Mouse (Mus musculus) forebrain, embryonic 12.5 days (tissue): ENCODE measurements around the gene Trem2. TPM values are rescaled to one million over a fixed set of nuclear protein-coding genes. Genes with fewer than 3 reads are reported as not detected.
"Not testable (repeated sequence)": the region's sequence is repeated elsewhere in the genome, so short reads cannot be mapped to it uniquely, and the experiment has no call there.

ENCODE experiments used
- ATAC-seq: fragments of 200-750 bp; cut with Nextera tagmentation; 2 replicates; pipeline ENCODE4 v1.8.0; 2017; ENCODE audit warnings: moderate TSS enrichment; ENCODE audit not compliant: low FRiP score
- H3K27ac ChIP-seq: fragments of 300-500 bp; sonication (generic); 2 replicates; pipeline ENCODE4 v1.5.1; 2016; ENCODE audit warnings: mild to moderate bottlenecking
- H3K27me3 ChIP-seq: fragments of 300-500 bp; sonication (generic); 2 replicates; pipeline ENCODE4 v1.6.1; 2016; ENCODE audit warnings: mild to moderate bottlenecking
- H3K36me3 ChIP-seq: fragments of 300-500 bp; sonication (generic); replicated peaks from 2 replicates; pipeline ENCODE4 v1.6.1; 2016; ENCODE audit warnings: mild to moderate bottlenecking
- H3K4me1 ChIP-seq: fragments of 300-500 bp; sonication (generic); 2 replicates; pipeline ENCODE4 v1.6.1; 2016
- H3K4me2 ChIP-seq: fragments of 300-500 bp; sonication (generic); 2 replicates; pipeline ENCODE4 v1.6.1; 2016; ENCODE audit warnings: mild to moderate bottlenecking, moderate library complexity
- H3K4me3 ChIP-seq: fragments of 300-500 bp; sonication (generic); replicated peaks from 2 replicates; pipeline ENCODE4 v1.5.1; 2016; ENCODE audit warnings: mild to moderate bottlenecking
- H3K9ac ChIP-seq: fragments of 300-500 bp; sonication (generic); 2 replicates; pipeline ENCODE4 v1.6.1; 2016; ENCODE audit warnings: mild to moderate bottlenecking
- H3K9me3 ChIP-seq: fragments of 300-500 bp; sonication (generic); 2 replicates; pipeline ENCODE4 v1.6.1; 2016
- WGBS: fragments of 180-500 bp; shearing (Covaris S2); methylation state at CpG from one replicate; pipeline ENCODE4 v1.1.7; 2016; 5-methylcytosine and 5-hydroxymethylcytosine counted together
- polyA plus RNA-seq: library from polyadenylated mRNA; unstranded; fragments of >200 nt; fragmentation: Nextera tagmentation; extraction: Ambion mirVana; gene quantifications from 2 replicates; pipeline ENCODE4 v1.2.1, GENCODE M21; 2016

Gene Trem2
- polyA plus RNA-seq, result 2.4 TPM in 2 replicates

DNA sequence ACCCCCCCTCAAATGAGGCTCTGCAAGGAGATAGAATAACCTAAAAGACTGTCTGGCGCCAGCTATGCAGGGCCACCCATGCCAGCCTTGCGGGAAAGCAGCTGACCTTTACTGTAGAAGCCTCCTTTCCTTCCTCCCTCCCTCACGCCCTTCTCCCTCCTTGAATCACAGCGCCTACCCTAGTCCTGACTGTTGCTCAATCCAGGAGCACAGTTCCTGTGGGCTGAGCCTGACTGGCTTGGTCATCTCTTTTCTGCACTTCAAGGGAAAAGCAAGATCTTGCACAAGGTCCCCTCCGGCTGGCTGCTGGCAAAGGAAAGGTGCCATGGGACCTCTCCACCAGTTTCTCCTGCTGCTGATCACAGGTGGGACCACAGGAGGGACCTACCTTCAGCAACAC is at the start of gene Trem2:
Gene Trem2, plus strand, starts transcription at position 171 of the 400 bp plus-strand sequence.
- 86% methylated on average over 5 of the region's 5 CpGs for WGBS
- Histone ChIP-seq H3K9me3 (no peaks in the 10 kb centered on the region), H3K36me3 (no peaks in the 10 kb centered on the region), H3K27ac (no peak within 1 kb of the TSS), H3K4me1 (no peaks in the 10 kb centered on the region), H3K4me2 (no peak within 1 kb of the TSS), H3K4me3 (no peak within 1 kb of the TSS), H3K9ac (no peak within 1 kb of the TSS), H3K27me3 (no peaks in the 10 kb centered on the region)
- no peak for ATAC-seq

DNA sequence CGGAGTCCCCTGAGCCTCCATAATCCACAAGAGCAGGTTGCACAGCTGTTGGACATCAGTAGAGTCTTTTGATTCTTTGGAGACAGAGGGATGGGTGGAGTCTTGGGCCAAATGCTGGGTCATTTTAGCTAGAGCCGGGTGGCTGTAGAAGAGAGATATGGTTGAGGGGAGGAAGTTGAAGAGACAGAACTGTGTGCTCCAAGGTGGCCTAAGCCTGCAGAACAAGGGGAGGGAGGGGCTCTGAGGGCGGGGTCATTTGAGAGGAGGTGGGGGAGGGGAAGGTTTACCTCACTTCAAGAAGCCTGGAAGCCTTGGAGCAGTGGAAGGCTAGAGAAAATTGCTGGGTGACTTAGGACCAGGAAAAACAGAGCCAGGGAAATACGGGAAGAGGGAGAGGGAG is 47.0 kb upstream of the Trem2 start, which contains the start of gene Treml2:
Gene Treml2, plus strand, starts transcription at position 296 of the 400 bp plus-strand sequence.
- H3K9me3 ChIP-seq, result no peaks in the 10 kb centered on the region
- 35% methylated on average over 3 of the region's 4 CpGs for WGBS
- H3K4me3 ChIP-seq, result no peak within 1 kb of the TSS
- 0 out of 2 replicates have a peak, but pooled peaks cover 7% of the 10 kb centered on the region for H3K27me3 ChIP-seq
- no peak for ATAC-seq
- H3K4me1 ChIP-seq, result no peaks in the 10 kb centered on the region
- no peak within 1 kb of the TSS for H3K4me2 ChIP-seq
- no peak within 1 kb of the TSS for H3K27ac ChIP-seq
- H3K36me3 ChIP-seq, result no peaks in the 10 kb centered on the region
- no peak within 1 kb of the TSS for H3K9ac ChIP-seq

DNA sequence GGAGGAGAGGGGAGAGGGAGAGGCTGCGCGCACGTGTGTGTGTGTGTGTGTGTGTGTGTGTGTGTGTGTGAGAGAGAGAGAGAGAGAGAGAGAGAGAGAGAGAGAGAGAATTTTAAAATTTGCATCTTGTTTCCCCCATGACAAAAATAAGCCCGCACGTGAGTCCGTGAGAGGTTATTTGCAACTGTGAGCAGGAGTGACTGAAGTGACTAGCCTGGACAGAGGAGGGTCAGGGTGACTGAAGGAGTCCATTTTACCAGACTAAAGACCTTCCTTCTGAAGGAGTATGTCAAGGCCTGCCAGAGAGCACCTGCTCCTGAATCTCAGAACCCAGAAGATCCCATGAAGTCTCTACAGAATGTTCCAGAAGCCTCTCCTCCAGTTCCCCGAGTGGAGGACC is 46.4 kb upstream of the Trem2 start:
- H3K27me3 ChIP-seq, result 0 out of 2 replicates have a peak, but pooled peaks cover 7% of the 10 kb centered on the region
- H3K9me3 ChIP-seq, result no peaks in the 10 kb centered on the region
- no peak overlapping the region for H3K9ac ChIP-seq
- no peak for ATAC-seq
- H3K36me3 ChIP-seq, result no peaks in the 10 kb centered on the region
- no peak overlapping the region for H3K4me3 ChIP-seq
- no peak overlapping the region for H3K4me2 ChIP-seq
- H3K27ac ChIP-seq, result no peak overlapping the region
- no peaks in the 10 kb centered on the region for H3K4me1 ChIP-seq
- WGBS, result 51% methylated on average over 7 of the region's 7 CpGs

GRCm38 (mm10) chr17:48300199-48300598 is 46.0 kb upstream of the Trem2 start:
- 0 out of 2 replicates have a peak, but pooled peaks cover 7% of the 10 kb centered on the region for H3K27me3 ChIP-seq
- H3K4me2 ChIP-seq, result no peak overlapping the region
- ATAC-seq, result no peak
- no peaks in the 10 kb centered on the region for H3K4me1 ChIP-seq
- no peak overlapping the region for H3K4me3 ChIP-seq
- 74% methylated on average over 7 of the region's 7 CpGs for WGBS
- H3K9ac ChIP-seq, result no peak overlapping the region
- H3K36me3 ChIP-seq, result no peaks in the 10 kb centered on the region
- H3K9me3 ChIP-seq, result no peaks in the 10 kb centered on the region
- H3K27ac ChIP-seq, result no peak overlapping the region

GRCm38 (mm10) chr17:48300861-48301260 is 45.3 kb upstream of the Trem2 start:
- Histone ChIP-seq H3K9ac (no peak overlapping the region), H3K27me3 (0 out of 2 replicates have a peak, but pooled peaks cover 7% of the 10 kb centered on the region), H3K27ac (no peak overlapping the region), H3K9me3 (no peaks in the 10 kb centered on the region), H3K36me3 (no peaks in the 10 kb centered on the region), H3K4me1 (no peaks in the 10 kb centered on the region), H3K4me2 (no peak overlapping the region), H3K4me3 (no peak overlapping the region)
- no peak for ATAC-seq
- 82% methylated on average over 9 of the region's 9 CpGs for WGBS

DNA sequence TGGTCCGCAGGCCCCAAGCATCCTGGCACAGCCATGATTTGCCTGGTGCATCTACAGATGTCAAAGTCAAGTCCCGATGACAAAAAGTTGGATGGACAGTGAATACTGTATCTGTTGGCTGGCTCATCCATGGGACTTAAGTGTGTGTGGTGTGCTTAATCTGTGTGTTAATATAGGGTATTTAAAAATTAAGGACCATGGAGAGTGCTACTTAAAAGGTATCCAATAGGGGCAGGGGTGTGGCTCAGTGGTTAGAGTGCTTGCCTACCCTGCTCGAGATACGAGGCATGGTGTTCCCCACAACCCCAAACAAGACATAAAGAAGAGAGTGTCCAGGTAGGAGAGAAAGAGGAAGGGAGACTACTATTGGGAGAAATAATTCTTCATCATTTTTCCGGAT is 44.4 kb upstream of the Trem2 start:
- Histone ChIP-seq H3K36me3 (no peaks in the 10 kb centered on the region), H3K4me2 (no peak overlapping the region), H3K27ac (no peak overlapping the region), H3K9ac (no peak overlapping the region), H3K4me1 (no peaks in the 10 kb centered on the region), H3K4me3 (no peak overlapping the region), H3K27me3 (0 out of 2 replicates have a peak, but pooled peaks cover 7% of the 10 kb centered on the region), H3K9me3 (no peaks in the 10 kb centered on the region)
- ATAC-seq, result no peak
- 94% methylated on average over 5 of the region's 5 CpGs for WGBS

- Histone ChIP-seq H3K9me3 (no peaks in the 10 kb centered on the region), H3K4me2 (no peak overlapping the region), H3K4me1 (no peaks in the 10 kb centered on the region), H3K9ac (no peak overlapping the region), H3K4me3 (no peak overlapping the region), H3K27ac (no peak overlapping the region), H3K36me3 (no peaks in the 10 kb centered on the region), H3K27me3 (no peaks in the 10 kb centered on the region)
- ATAC-seq, result no peak
- 88% methylated on average over 2 of the region's 2 CpGs for WGBS
Measured at GRCm38 (mm10) chr17:48312124-48312523, 34.1 kb upstream of the Trem2 start.

GRCm38 (mm10) chr17:48315905-48316579 is 30.2 kb upstream of the Trem2 start, which contains the start of gene B430306N03Rik:
TSS of gene B430306N03Rik (plus strand) at chr17:48316141.
- not testable (repeated sequence) for H3K36me3 ChIP-seq, ATAC-seq, H3K27me3 ChIP-seq, H3K9ac ChIP-seq, H3K4me1 ChIP-seq, H3K4me2 ChIP-seq, H3K4me3 ChIP-seq, H3K27ac ChIP-seq, H3K9me3 ChIP-seq
- WGBS, result 89% methylated on average over 3 of the region's 3 CpGs

DNA sequence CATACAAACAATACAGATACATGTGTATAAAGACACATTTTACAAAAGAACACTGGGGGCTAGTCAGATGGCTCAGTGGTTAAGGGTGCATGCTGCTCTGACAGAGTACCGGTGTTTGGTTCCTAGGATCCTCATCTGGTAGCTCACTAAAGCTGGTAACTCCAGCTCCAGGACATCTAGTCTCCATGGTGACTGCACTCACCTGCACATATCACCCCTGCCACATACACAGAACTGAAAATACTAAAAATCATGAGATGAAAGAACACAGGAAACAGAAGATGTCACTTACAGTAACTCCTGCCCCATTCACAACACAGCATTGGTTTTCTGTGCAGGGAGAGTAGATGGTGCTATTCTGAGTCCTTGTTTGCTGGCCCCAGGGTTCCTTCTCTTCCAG is 27.5 kb upstream of the Trem2 start:
- no peaks in the 10 kb centered on the region for H3K36me3 ChIP-seq
- no peak overlapping the region for H3K4me2 ChIP-seq
- no peak overlapping the region for H3K9ac ChIP-seq
- H3K9me3 ChIP-seq, result no peaks in the 10 kb centered on the region
- no peaks in the 10 kb centered on the region for H3K4me1 ChIP-seq
- no peak overlapping the region for H3K4me3 ChIP-seq
- H3K27me3 ChIP-seq, result no peaks in the 10 kb centered on the region
- 81% methylated on average over 1 of the region's 1 CpGs for WGBS
- H3K27ac ChIP-seq, result no peak overlapping the region
- ATAC-seq, result no peak

- Histone ChIP-seq H3K4me2 (no peak overlapping the region), H3K27me3 (no peaks in the 10 kb centered on the region), H3K9me3 (no peaks in the 10 kb centered on the region), H3K27ac (no peak overlapping the region), H3K9ac (no peak overlapping the region), H3K36me3 (no peaks in the 10 kb centered on the region), H3K4me3 (no peak overlapping the region), H3K4me1 (no peaks in the 10 kb centered on the region)
- WGBS, result 82% methylated on average over 2 of the region's 2 CpGs
- ATAC-seq, result no peak
Measured at GRCm38 (mm10) chr17:48321279-48321678, 24.9 kb upstream of the Trem2 start.

- ATAC-seq, result no peak
- no peaks in the 10 kb centered on the region for H3K4me1 ChIP-seq
- no peak overlapping the region for H3K4me3 ChIP-seq
- H3K36me3 ChIP-seq, result no peaks in the 10 kb centered on the region
- no peaks in the 10 kb centered on the region for H3K27me3 ChIP-seq
- no peak overlapping the region for H3K4me2 ChIP-seq
- H3K9me3 ChIP-seq, result no peaks in the 10 kb centered on the region
- no peak overlapping the region for H3K9ac ChIP-seq
- WGBS, result 63% methylated on average over 3 of the region's 3 CpGs
- H3K27ac ChIP-seq, result no peak overlapping the region
Measured at GRCm38 (mm10) chr17:48323236-48323635, 23.0 kb upstream of the Trem2 start.

GRCm38 (mm10) chr17:48324258-48324657 is 21.9 kb upstream of the Trem2 start:
- Histone ChIP-seq H3K36me3 (no peaks in the 10 kb centered on the region), H3K27me3 (no peaks in the 10 kb centered on the region), H3K4me1 (no peaks in the 10 kb centered on the region), H3K9me3 (no peaks in the 10 kb centered on the region), H3K4me2 (no peak overlapping the region), H3K27ac (no peak overlapping the region), H3K4me3 (no peak overlapping the region), H3K9ac (no peak overlapping the region)
- WGBS, result 93% methylated on average over 5 of the region's 5 CpGs
- no peak for ATAC-seq

- Histone ChIP-seq H3K36me3 (no peaks in the 10 kb centered on the region), H3K4me3 (no peak overlapping the region), H3K9ac (no peak overlapping the region), H3K4me1 (no peaks in the 10 kb centered on the region), H3K9me3 (no peaks in the 10 kb centered on the region), H3K27me3 (no peaks in the 10 kb centered on the region), H3K4me2 (no peak overlapping the region), H3K27ac (no peak overlapping the region)
- 89% methylated on average over 6 of the region's 6 CpGs for WGBS
- no peak for ATAC-seq
Measured at GRCm38 (mm10) chr17:48325093-48325492, 21.1 kb upstream of the Trem2 start.
